Mouse (Mus musculus): Measurements from ENCODE around the gene Ext2.

The Ext2 gene

DNA sequence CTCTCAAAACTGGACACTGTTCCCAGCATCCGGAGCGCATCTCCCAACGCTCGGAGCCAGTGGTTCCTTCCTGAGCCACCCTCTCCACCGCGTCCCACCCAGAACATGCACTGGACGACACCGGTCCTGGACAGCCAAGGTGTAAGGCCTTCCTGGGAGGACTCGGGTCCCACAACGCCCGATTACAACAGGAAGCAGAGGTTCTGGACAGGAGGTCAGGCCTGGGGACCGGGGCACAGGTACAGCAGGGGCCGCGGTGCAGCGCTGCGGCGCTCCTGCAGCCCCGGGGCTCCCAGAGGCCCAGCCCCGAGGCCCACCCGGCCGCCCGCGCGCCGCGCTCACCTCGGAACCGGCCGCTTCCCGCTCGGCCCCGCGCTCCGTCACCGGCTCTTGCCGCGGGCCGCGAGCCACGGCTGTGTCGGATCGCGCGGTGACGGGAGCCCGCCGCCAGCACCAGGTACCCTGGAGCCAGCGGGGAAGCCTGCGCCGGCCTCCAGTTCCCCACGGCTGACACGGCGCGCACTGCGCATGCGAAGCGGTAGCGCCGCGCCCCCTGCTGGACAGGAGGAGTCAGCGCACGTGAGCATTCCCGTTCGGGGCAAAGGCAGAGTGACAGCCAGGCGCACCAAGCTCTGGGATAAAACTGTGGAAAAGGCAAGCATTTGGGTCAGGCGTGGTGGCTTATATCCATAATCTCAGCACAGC is at the start of gene Ext2:
Gene Ext2 (minus strand): TSS at position 524 of the 705 bp plus-strand sequence.
- Histone ChIP-seq H3K36me3 (ENCODE audit: control insufficient read depth, insufficient read depth, low read length, poor library complexity, severe bottlenecking) (no peaks in the 10 kb centered on the region), H3K27me3 (ENCODE audit: control insufficient read depth, insufficient read depth, low read length, poor library complexity, severe bottlenecking) (no peaks in the 10 kb centered on the region)
- peak; percentile 89 for DNase-seq (ENCODE audit: low read depth, low spot score)

DNA sequence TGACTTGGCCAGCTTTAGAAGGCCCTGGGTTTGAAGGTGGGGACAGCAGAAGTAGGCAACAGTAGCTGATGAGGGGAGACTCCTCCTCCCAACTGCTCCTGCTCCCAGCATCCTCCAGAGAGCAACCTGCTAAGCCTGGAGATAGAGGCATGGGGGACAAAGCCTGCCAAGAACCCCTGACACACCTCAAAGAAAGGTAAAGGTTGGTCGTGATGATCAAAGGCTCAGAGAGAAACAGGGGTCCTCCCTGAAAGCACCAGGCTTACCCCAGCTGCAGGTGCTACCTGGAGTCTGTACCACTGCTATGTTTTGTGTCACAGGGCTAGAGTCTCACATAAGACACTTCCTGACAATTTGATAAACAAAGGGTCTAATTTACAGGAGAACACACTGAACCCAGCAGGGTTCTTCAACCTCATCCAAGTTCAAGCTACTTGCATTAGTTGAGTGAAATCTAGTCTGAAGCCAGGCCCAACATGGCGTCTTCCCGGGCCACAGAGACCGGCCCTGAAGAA is 49.1 kb upstream of the Ext2 start:
- Histone ChIP-seq H3K27me3 (ENCODE audit: control insufficient read depth, insufficient read depth, low read length, poor library complexity, severe bottlenecking) (no peaks in the 10 kb centered on the region; the same call in 1 of the 2 replicates), H3K36me3 (ENCODE audit: control insufficient read depth, insufficient read depth, low read length, poor library complexity, severe bottlenecking) (no peaks in the 10 kb centered on the region)
- DNase-seq (ENCODE audit: low read depth, low spot score), result no peak

DNA sequence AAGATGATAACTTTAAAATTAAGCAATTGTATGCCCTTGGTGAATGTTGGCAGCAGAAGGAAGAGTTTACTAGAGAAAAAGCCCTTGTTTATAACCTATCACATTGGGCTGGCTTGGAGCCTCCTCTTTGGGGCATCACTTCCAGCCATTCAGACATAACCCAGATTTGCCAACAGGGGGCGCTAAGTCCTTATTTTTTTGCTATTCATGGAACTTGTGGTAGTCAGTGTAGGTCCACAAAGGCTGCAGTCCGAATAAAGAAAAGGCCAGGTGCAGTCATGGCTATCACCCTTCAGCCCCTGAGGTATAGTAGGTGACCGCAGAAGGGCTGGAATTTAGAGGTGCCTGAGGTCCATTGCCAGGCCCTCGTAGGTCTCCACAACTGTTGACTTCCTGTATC is 48.5 kb upstream of the Ext2 start:
- H3K36me3 ChIP-seq (ENCODE audit: control insufficient read depth, insufficient read depth, low read length, poor library complexity, severe bottlenecking), result no peaks in the 10 kb centered on the region
- peak; percentile 56 for DNase-seq (ENCODE audit: low read depth, low spot score)
- H3K27me3 ChIP-seq (ENCODE audit: control insufficient read depth, insufficient read depth, low read length, poor library complexity, severe bottlenecking), result no peaks in the 10 kb centered on the region; the same call in 1 of the 2 replicates

DNA sequence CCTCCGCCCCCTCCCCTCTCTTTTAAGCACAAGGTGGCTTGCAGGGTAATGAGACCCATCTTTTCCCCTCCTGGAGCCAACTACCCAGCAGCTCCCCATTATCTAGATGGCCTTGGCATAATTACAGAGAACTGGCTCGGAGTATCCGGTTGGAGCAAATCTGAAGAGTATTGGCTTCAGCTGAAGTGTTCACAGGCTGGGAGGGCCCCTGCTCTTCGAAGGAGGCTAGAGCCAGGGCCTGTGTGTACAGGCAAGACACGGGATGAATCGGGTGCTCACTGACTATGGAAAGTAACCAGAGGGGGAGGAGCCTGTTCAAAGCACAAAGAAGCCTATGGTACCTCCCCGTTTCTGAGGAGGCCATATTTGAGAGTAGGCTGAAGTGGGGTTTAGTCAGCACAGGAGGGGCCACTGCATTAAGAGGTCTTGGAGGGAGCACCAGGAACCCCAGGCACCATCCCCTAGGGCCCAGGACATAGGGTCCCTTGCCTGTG is 46.8 kb upstream of the Ext2 start, which contains the start of gene Accsl:
Gene Accsl (minus strand): TSS at position 51 of the 494 bp plus-strand sequence.
- no peak for DNase-seq (ENCODE audit: low read depth, low spot score)
- no peaks in the 10 kb centered on the region for H3K36me3 ChIP-seq (ENCODE audit: control insufficient read depth, insufficient read depth, low read length, poor library complexity, severe bottlenecking)
- H3K27me3 ChIP-seq (ENCODE audit: control insufficient read depth, insufficient read depth, low read length, poor library complexity, severe bottlenecking), result no peaks in the 10 kb centered on the region; the same call in 1 of the 2 replicates

DNA sequence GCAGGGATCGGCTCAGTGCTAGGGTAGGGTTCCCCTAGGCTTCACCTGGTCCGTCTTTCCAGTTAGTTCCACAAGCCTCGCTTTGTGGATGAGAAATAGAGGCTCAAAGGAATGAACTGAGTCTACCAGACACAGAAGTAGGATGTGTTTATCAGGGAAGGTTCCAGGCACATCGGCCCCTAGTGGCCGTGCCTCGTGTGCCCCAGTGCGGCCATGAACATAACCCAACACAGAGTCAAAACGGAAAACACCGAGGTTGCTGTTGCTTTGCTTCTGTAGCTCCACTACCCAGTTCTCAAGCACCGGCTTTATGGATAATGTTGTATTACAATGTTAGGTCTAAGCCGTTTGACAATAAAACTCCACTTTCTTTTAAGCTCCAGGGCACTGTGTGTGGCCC is 46.2 kb upstream of the Ext2 start:
- H3K27me3 ChIP-seq (ENCODE audit: control insufficient read depth, insufficient read depth, low read length, poor library complexity, severe bottlenecking), result no peaks in the 10 kb centered on the region; the same call in 1 of the 2 replicates
- no peaks in the 10 kb centered on the region for H3K36me3 ChIP-seq (ENCODE audit: control insufficient read depth, insufficient read depth, low read length, poor library complexity, severe bottlenecking)

DNA sequence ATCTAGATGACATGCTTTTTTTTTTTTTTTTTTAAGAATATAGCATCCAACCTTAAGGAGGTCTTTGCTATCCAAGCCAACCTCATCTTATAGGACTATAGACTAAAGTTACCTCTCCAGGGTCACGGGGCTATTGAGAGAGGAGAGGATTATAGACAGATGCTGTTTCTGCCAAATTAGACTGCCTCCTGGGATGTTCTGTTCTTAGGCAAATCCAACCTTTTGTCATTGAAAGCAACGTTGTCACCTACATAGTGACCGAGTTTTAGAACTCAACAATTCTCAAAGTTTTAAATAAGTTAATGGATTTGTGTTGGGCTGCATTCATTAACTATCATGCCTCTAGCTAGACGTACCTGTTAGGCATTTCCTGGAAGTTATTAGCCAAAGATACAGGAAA is 40.9 kb upstream of the Ext2 start:
- no peaks in the 10 kb centered on the region for H3K27me3 ChIP-seq (ENCODE audit: control insufficient read depth, insufficient read depth, low read length, poor library complexity, severe bottlenecking)
- no peaks in the 10 kb centered on the region for H3K36me3 ChIP-seq (ENCODE audit: control insufficient read depth, insufficient read depth, low read length, poor library complexity, severe bottlenecking)
- DNase-seq (ENCODE audit: low read depth, low spot score), result no peak

More for the DNA sequence above, 46.2 kb upstream of the Ext2 start:
- no peak for DNase-seq (ENCODE audit: low read depth, low spot score)

DNA sequence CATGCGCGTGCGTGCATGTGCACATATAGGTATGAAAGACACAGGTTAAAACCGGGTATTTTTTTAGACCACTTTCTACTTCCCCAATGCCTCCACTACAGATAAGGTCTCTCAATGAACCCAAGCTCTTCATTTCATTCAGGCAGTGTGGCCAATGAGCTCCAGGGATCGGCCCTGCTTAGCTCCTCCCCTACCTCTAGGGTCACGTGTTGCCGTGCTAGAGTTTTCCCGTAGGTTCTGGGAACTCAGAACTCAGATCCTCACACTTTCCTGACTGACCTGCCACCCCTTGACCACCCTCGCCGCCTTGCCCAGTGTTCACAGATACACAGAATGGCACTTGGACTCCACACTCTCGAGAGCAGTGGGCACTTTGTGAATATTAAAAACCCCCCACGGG is 36.5 kb upstream of the Ext2 start:
- Histone ChIP-seq H3K36me3 (ENCODE audit: control insufficient read depth, insufficient read depth, low read length, poor library complexity, severe bottlenecking) (no peaks in the 10 kb centered on the region), H3K27me3 (ENCODE audit: control insufficient read depth, insufficient read depth, low read length, poor library complexity, severe bottlenecking) (no peaks in the 10 kb centered on the region)
- DNase-seq (ENCODE audit: low read depth, low spot score), result no peak

DNA sequence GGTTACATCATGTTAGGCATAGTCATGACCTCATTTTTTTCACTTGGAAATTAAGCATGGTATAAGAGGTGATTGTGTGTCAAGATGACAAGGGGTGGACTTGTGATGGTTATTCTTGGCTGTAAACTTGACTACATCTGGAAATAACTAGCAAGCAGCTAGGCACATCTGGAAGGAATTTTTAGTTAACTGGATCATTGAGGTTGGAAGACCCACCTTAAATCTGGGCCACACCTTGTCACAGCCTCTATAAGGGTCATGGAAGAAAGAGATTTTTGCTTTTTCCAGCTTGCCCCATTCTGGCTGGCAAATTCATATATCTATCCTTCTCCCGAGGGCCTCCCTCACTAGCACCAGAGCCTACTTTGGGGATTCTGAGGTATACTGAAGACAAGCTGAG is 28.9 kb upstream of the Ext2 start:
- Histone ChIP-seq H3K27me3 (ENCODE audit: control insufficient read depth, insufficient read depth, low read length, poor library complexity, severe bottlenecking) (no peaks in the 10 kb centered on the region), H3K36me3 (ENCODE audit: control insufficient read depth, insufficient read depth, low read length, poor library complexity, severe bottlenecking) (no peaks in the 10 kb centered on the region)
- DNase-seq (ENCODE audit: low read depth, low spot score), result no peak

DNA sequence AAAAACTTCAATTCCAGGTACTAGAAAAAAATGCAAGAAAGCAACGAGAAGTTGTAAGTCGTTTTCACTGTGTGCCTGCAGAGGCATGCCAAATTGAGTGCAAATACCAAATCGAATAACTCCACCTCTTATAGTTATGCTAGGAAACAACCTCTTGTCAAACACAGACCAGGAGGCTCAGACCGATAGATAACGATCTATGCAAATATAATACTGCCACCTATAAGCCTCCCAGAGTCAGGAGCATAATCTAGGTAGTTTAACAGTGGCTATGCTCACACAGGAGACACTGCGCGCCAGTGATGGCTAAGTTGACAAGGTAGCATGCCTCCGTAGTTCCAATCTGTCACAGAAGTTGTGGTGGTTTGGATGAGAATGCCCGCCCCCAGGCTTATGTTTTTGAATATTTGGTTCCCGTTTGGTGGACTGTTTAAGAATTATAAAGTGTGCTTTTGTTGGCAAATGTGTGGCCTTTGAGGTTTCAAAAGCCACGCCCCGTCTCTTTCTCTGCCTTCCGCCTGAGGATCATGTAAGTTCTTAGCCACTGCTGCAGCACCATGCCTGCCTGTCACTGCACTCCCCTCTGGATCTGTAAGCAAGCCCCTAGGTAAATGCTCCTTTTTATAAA is 28.1 kb upstream of the Ext2 start:
- no peaks in the 10 kb centered on the region for H3K27me3 ChIP-seq (ENCODE audit: control insufficient read depth, insufficient read depth, low read length, poor library complexity, severe bottlenecking)
- DNase-seq (ENCODE audit: low read depth, low spot score), result peak; percentile 39
- no peaks in the 10 kb centered on the region; the same call in 1 of the 2 replicates for H3K36me3 ChIP-seq (ENCODE audit: control insufficient read depth, insufficient read depth, low read length, poor library complexity, severe bottlenecking)

DNA sequence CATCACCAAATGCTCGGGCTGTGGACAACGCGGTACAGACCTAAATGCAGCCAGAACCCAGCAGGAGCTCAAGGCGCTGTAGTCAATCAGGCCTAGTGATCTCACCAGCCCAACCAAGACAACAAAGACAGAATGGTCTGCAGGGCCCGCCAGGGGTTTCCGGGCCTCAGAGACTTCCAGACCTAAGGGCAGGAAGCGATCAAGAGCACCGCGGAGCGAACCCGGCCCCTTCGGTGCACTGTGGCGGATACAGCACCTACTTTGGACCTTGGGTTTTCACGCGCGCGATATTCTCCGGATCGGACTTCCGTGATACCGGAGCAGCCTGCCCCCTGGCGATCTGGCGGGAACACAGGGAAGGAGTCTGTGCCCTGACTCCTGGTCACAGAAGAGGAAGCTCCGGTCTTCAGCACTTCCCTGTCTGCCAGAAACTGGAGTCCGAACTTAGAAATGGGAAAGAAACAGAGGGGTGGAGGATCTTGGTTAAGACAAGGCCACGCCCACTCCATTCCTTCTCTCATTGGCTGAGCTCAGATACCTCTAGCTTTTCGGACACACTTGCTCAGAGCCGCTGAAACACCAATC is 27.2 kb upstream of the Ext2 start, which contains the start of gene Accs:
Gene Accs (minus strand): TSS at position 439 of the 585 bp plus-strand sequence.
- DNase-seq (ENCODE audit: low read depth, low spot score), result peak; percentile 69
- H3K27me3 ChIP-seq (ENCODE audit: control insufficient read depth, insufficient read depth, low read length, poor library complexity, severe bottlenecking), result no peaks in the 10 kb centered on the region
- no peaks in the 10 kb centered on the region; the same call in 1 of the 2 replicates for H3K36me3 ChIP-seq (ENCODE audit: control insufficient read depth, insufficient read depth, low read length, poor library complexity, severe bottlenecking)

DNA sequence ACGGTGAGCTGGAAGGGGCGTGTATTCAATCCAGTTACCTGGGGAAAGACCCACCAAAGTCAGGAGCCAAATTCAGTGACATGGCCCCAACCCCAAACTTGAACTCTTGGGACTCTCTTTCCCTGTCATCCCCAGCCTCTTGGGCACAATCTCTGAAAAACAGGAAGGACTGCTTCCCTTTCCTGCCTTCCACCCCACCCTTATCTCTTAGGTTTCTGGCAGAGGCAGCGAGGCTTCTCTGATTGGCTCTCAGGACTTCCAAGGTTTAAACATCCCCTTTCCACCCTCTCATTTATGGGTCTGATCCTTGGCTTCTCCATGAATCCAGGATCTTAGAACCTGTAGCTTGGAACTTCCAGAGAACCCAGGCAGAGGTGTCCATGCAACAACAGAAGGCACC is 19.0 kb upstream of the Ext2 start:
- DNase-seq (ENCODE audit: low read depth, low spot score), result no peak
- H3K36me3 ChIP-seq (ENCODE audit: control insufficient read depth, insufficient read depth, low read length, poor library complexity, severe bottlenecking), result no peaks in the 10 kb centered on the region; the same call in none of the 2 replicates
- H3K27me3 ChIP-seq (ENCODE audit: control insufficient read depth, insufficient read depth, low read length, poor library complexity, severe bottlenecking), result no peaks in the 10 kb centered on the region

DNA sequence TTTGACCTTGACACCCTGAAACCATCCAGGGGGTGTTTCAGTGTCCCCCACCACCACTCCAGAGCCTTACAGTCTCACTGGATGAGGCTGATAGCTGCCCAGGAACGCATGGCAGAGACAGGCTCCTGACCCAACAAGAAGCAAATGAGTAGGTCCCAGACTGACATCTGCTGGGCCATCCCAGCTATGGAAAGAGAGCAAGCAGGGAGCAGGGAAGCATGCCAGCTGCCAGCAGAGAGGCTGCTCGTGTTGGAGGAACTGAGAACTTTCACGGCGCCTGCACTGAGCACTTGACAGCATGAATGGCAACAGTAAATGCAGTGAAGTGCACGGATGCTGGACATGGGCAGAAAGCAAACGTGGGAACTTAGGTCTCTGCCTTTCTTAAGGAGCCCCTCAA is 17.7 kb upstream of the Ext2 start:
- Histone ChIP-seq H3K27me3 (ENCODE audit: control insufficient read depth, insufficient read depth, low read length, poor library complexity, severe bottlenecking) (no peaks in the 10 kb centered on the region), H3K36me3 (ENCODE audit: control insufficient read depth, insufficient read depth, low read length, poor library complexity, severe bottlenecking) (no peaks in the 10 kb centered on the region; the same call in 1 of the 2 replicates)
- DNase-seq (ENCODE audit: low read depth, low spot score), result no peak

DNA sequence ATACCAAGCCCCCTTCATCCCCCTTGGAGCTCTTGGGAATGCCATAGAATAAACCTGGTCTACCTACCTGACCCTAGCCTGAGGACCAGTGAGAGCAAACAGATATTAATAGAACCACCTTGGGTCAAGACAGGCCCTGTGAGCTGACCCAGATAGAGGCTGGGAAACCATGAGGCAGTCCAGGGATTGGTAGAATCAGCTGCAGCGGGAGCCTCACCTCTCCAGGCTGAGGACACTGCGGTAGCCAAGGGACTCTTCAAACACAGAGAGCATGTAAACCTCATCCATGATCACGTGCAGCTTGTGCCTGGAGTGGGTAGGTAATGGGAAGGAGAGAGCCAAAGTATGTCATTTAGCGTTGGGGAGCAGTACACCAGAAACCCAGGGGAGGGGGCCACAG is 16.6 kb upstream of the Ext2 start:
- H3K36me3 ChIP-seq (ENCODE audit: control insufficient read depth, insufficient read depth, low read length, poor library complexity, severe bottlenecking), result no peaks in the 10 kb centered on the region; the same call in 1 of the 2 replicates
- DNase-seq (ENCODE audit: low read depth, low spot score), result no peak
- H3K27me3 ChIP-seq (ENCODE audit: control insufficient read depth, insufficient read depth, low read length, poor library complexity, severe bottlenecking), result no peaks in the 10 kb centered on the region

DNA sequence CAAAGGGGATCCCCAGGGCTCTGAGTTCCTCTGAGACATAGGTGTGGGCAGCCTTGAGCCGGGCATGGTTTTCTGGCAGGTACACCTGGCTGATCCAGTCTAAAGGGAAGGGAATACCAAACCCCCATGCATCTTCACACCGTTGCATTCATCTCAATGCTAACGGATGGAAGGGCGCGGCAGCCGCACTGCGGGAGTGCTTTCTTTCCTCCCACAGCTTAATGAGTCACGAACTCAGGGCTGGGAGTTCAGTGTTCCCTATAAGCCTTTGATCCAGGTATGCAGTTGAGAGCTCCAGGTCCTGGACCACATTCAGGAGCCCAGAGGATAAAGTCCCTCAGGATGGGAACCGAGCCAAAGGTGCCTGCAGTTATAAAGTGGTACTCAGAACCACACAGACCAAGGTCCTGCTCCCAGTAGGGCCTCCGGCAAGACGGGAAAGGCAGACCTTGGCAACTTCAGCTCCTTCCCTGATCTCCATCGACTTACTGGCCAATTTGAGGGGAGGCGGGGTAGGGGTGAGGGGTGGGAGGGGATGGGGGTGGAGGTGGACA is 13.9 kb upstream of the Ext2 start:
- no peaks in the 10 kb centered on the region; the same call in 1 of the 2 replicates for H3K36me3 ChIP-seq (ENCODE audit: control insufficient read depth, insufficient read depth, low read length, poor library complexity, severe bottlenecking)
- DNase-seq (ENCODE audit: low read depth, low spot score), result no peak
- no peaks in the 10 kb centered on the region for H3K27me3 ChIP-seq (ENCODE audit: control insufficient read depth, insufficient read depth, low read length, poor library complexity, severe bottlenecking)

All from splenic B cell, adult 2 months (primary cell).